Comparison of ENCODE assay signal across 8 mouse cellular contexts in genomic region chr11:116131349-116132170, GRCm38 (mm10). TPM values are rescaled to one million over a fixed set of nuclear protein-coding genes. Genes with fewer than 3 reads are reported as not detected.
DNase-seq lines count a peak whose midpoint lies in the region; ATAC-seq and TF ChIP-seq lines count a peak whose summit lies in the region.

No protein-coding gene starts in this region.

- H3K79me2 ChIP-seq in C2C12 (ENCODE audit: control insufficient read depth, insufficient read depth): peaks cover 33% of the 10 kb centered on the region

- H3ac ChIP-seq in C2C12 (ENCODE audit: control insufficient read depth, insufficient read length, low read depth): peak overlapping the region; percentile 14

- peak overlapping the region; percentile 76 for H3K4me2 ChIP-seq in forebrain, embryonic 16.5 days (ENCODE audit: low read length)
- H3K4me2 ChIP-seq in liver, embryonic 16.5 days (ENCODE audit: low read depth, low read length): peak overlapping the region; percentile 84

- TF ChIP-seq CTCF in C2C12 (IDR thresholded peaks at IDR 0.05; ENCODE audit: control insufficient read depth, insufficient read depth, insufficient read length): no peak

- peaks cover 9% of the 10 kb centered on the region for H3K79me3 ChIP-seq in C2C12 (ENCODE audit: low read depth)

- H3K9me3 ChIP-seq in erythroblast, embryonic 14.5 days (ENCODE audit: control insufficient read depth, low read length): no peaks in the 10 kb centered on the region
- H3K9me3 ChIP-seq in forebrain, embryonic 16.5 days (ENCODE audit: control insufficient read depth, low read length): no peaks in the 10 kb centered on the region
- no peaks in the 10 kb centered on the region for H3K9me3 ChIP-seq in liver, embryonic 16.5 days (replicated peaks; ENCODE audit: control insufficient read depth, low read length)

- WGBS in forebrain, embryonic 16.5 days: 83% methylated on average over 15 of the region's 15 CpGs
- 75% methylated on average over 15 of the region's 15 CpGs for WGBS in liver, embryonic 16.5 days (ENCODE audit: insufficient replicate concordance)

- intact Hi-C loops in gastrocnemius, postnatal 36 days (cut with DNase I): no loop called here

- peaks cover 55% of the 10 kb centered on the region for H3K4me1 ChIP-seq in erythroblast, embryonic 14.5 days (ENCODE audit: control insufficient read depth)
- peaks cover 23% of the 10 kb centered on the region for H3K4me1 ChIP-seq in forebrain, embryonic 16.5 days (replicated peaks; ENCODE audit: control insufficient read depth, insufficient read depth, low read length)
- H3K4me1 ChIP-seq in liver, embryonic 16.5 days (ENCODE audit: control insufficient read depth, low read depth, low read length): peaks cover 37% of the 10 kb centered on the region

- H3K4me3 ChIP-seq in erythroblast, embryonic 14.5 days (replicated peaks): peak overlapping the region; percentile 71
- H3K4me3 ChIP-seq in C2C12 (ENCODE audit: insufficient read depth, poor library complexity, severe bottlenecking): no peak overlapping the region
- peak overlapping the region; percentile 61 for H3K4me3 ChIP-seq in forebrain, embryonic 16.5 days (replicated peaks; ENCODE audit: low read length)
- peak overlapping the region; percentile 68 for H3K4me3 ChIP-seq in liver, embryonic 16.5 days (ENCODE audit: low read depth, low read length)

- ATAC-seq in erythroblast, adult 5-6 weeks (replicated peaks; ENCODE audit: low FRiP score, poor library complexity, severe bottlenecking): no peak
- no peak for ATAC-seq in forebrain, embryonic 16.5 days
- ATAC-seq in liver, embryonic 16.5 days (ENCODE audit: low read depth): no peak

- no peak overlapping the region for H3K9ac ChIP-seq in forebrain, embryonic 16.5 days (replicated peaks; ENCODE audit: low read depth, low read length)
- H3K9ac ChIP-seq in liver, embryonic 16.5 days (ENCODE audit: low read depth, low read length): peak overlapping the region; percentile 77

- H3K36me3 ChIP-seq in erythroblast, embryonic 14.5 days (ENCODE audit: control insufficient read depth): peaks cover 49% of the 10 kb centered on the region
- peaks cover 50% of the 10 kb centered on the region for H3K36me3 ChIP-seq in C2C12 (ENCODE audit: control insufficient read depth, insufficient read depth)
- H3K36me3 ChIP-seq in forebrain, embryonic 16.5 days (ENCODE audit: control insufficient read depth, insufficient read depth): no peaks in the 10 kb centered on the region; the same call in 1 of the 2 replicates
- no peaks in the 10 kb centered on the region for H3K36me3 ChIP-seq in liver, embryonic 16.5 days (ENCODE audit: control insufficient read depth, insufficient read depth)

- DNase-seq in gastrocnemius, postnatal 36 days: no peak
- DNase-seq in gastrocnemius, adult 8-10 months (ENCODE audit: low spot score in 2 of 2): no peak
- no peak for DNase-seq in frontal cortex, postnatal 14 days (ENCODE audit: low spot score in 2 of 2)

- H3K27me3 ChIP-seq in erythroblast, embryonic 14.5 days (ENCODE audit: control insufficient read depth): peaks cover 14% of the 10 kb centered on the region
- H3K27me3 ChIP-seq in C2C12 (ENCODE audit: control insufficient read depth, insufficient read depth, insufficient read length): no peaks in the 10 kb centered on the region
- H3K27me3 ChIP-seq in forebrain, embryonic 16.5 days (replicated peaks; ENCODE audit: control insufficient read depth, insufficient read depth, low read length): no peaks in the 10 kb centered on the region
- H3K27me3 ChIP-seq in liver, embryonic 16.5 days (ENCODE audit: control insufficient read depth, insufficient read depth, low read depth, low read length): no peaks in the 10 kb centered on the region

- H3K27ac ChIP-seq in forebrain, embryonic 16.5 days (ENCODE audit: low read length): no peak overlapping the region; the same call in 1 of the 2 replicates
- H3K27ac ChIP-seq in liver, embryonic 16.5 days (ENCODE audit: low read length): peak overlapping the region; percentile 76

TF ChIP-seq in C2C12, 6 proteins besides CTCF, POLR2A, EP300 and RAD21:
- no peak for TF ChIP-seq CEBPB (IDR thresholded peaks at IDR 0.05; ENCODE audit: low read depth)
- no peak for TF ChIP-seq MYOG (IDR thresholded peaks at IDR 0.05; ENCODE audit: control insufficient read depth, extremely low read depth, insufficient read length)
- TF ChIP-seq MYOD1 (IDR thresholded peaks at IDR 0.05; ENCODE audit: control insufficient read depth, insufficient read length, low read depth): no peak
- no peak for TF ChIP-seq USF1 (IDR thresholded peaks at IDR 0.05; ENCODE audit: low read depth)
- TF ChIP-seq MAX (IDR thresholded peaks at IDR 0.05): no peak
- TF ChIP-seq FOSL1 (IDR thresholded peaks at IDR 0.05; ENCODE audit: insufficient read depth, low read length, poor library complexity, severe bottlenecking): no peak

RNA-seq across cellular contexts. Expression of gene Trim65, which starts 0.6 kb away (rescaled TPM):
- polyA plus RNA-seq in erythroblast, embryonic 14.5 days (2012): 0.04 and 0.08 TPM in 2 replicates
- total RNA-seq in erythroblast, adult 5-6 weeks (2015; ENCODE audit: low replicate concordance): 0.38 and 2.3 TPM in 2 replicates
- total RNA-seq in erythroblast, adult 5-6 weeks (2017; ENCODE audit: low replicate concordance): 0.28 and 3.3 TPM in 2 replicates
- 2.7 TPM for polyA plus RNA-seq in C2C12 (2012; fragmentation: generic; extraction: Trizol)
- polyA plus RNA-seq in forebrain, embryonic 16.5 days (2015; fragmentation: Nextera tagmentation; extraction: Ambion mirVana): 2.0 TPM in 2 replicates
- 1.2 and 1.5 TPM in 2 replicates for polyA plus RNA-seq in liver, embryonic 16.5 days (2015; fragmentation: Nextera tagmentation; extraction: Ambion mirVana)
- total RNA-seq in gastrocnemius, postnatal 36 days (2021): 1 to 10 TPM; 4.1 to 4.8 TPM
- 1 to 10 TPM; 3.4 to 4.5 (median 4.0) TPM for total RNA-seq in gastrocnemius, adult 8-10 months (2022)

RNA-seq across cellular contexts. Expression of gene Trim47, which starts 4.5 kb away (rescaled TPM):
- 0.10 and 0.17 TPM in 2 replicates for polyA plus RNA-seq in erythroblast, embryonic 14.5 days (2012)
- 1.0 and 2.5 TPM in 2 replicates for total RNA-seq in erythroblast, adult 5-6 weeks (2015; ENCODE audit: low replicate concordance)
- total RNA-seq in erythroblast, adult 5-6 weeks (2017; ENCODE audit: low replicate concordance): 1.3 TPM in 1 of 2 replicates, not detected in the other
- polyA plus RNA-seq in C2C12 (2012; fragmentation: generic; extraction: Trizol): 95.4 TPM
- 6.6 and 8.7 TPM in 2 replicates for polyA plus RNA-seq in forebrain, embryonic 16.5 days (2015; fragmentation: Nextera tagmentation; extraction: Ambion mirVana)
- polyA plus RNA-seq in liver, embryonic 16.5 days (2015; fragmentation: Nextera tagmentation; extraction: Ambion mirVana): 5.1 and 6.2 TPM in 2 replicates
- 1 to 10 TPM; 9.1 to 9.3 TPM for total RNA-seq in gastrocnemius, postnatal 36 days (2021)
- 1 to 10 TPM; 5.7 to 7.6 (median 6.3) TPM for total RNA-seq in gastrocnemius, adult 8-10 months (2022)

RNA-seq across cellular contexts. Expression of gene Mrpl38, which starts 7.1 kb away (rescaled TPM):
- polyA plus RNA-seq in erythroblast, embryonic 14.5 days (2012): 7.7 and 8.4 TPM in 2 replicates
- total RNA-seq in erythroblast, adult 5-6 weeks (2015; ENCODE audit: low replicate concordance): 10.0 and 19.8 TPM in 2 replicates
- 5.2 and 6.7 TPM in 2 replicates for total RNA-seq in erythroblast, adult 5-6 weeks (2017; ENCODE audit: low replicate concordance)
- polyA plus RNA-seq in C2C12 (2012; fragmentation: generic; extraction: Trizol): 121 TPM
- 65.3 and 75.2 TPM in 2 replicates for polyA plus RNA-seq in forebrain, embryonic 16.5 days (2015; fragmentation: Nextera tagmentation; extraction: Ambion mirVana)
- polyA plus RNA-seq in liver, embryonic 16.5 days (2015; fragmentation: Nextera tagmentation; extraction: Ambion mirVana): 44.4 and 44.7 TPM in 2 replicates
- 10 to 100 TPM; 49.4 to 49.9 TPM for total RNA-seq in gastrocnemius, postnatal 36 days (2021)
- 10 to 100 TPM; 46.4 to 51.6 (median 50.3) TPM for total RNA-seq in gastrocnemius, adult 8-10 months (2022)

RNA-seq across cellular contexts. Expression of gene Fbf1, which starts 36.4 kb away (rescaled TPM):
- polyA plus RNA-seq in erythroblast, embryonic 14.5 days (2012): 1.1 and 1.3 TPM in 2 replicates
- total RNA-seq in erythroblast, adult 5-6 weeks (2015; ENCODE audit: low replicate concordance): 6.1 and 14.6 TPM in 2 replicates
- total RNA-seq in erythroblast, adult 5-6 weeks (2017; ENCODE audit: low replicate concordance): 6.0 and 6.7 TPM in 2 replicates
- polyA plus RNA-seq in C2C12 (2012; fragmentation: generic; extraction: Trizol): 46.9 TPM
- polyA plus RNA-seq in forebrain, embryonic 16.5 days (2015; fragmentation: Nextera tagmentation; extraction: Ambion mirVana): 77.4 and 87.4 TPM in 2 replicates
- 5.7 and 6.6 TPM in 2 replicates for polyA plus RNA-seq in liver, embryonic 16.5 days (2015; fragmentation: Nextera tagmentation; extraction: Ambion mirVana)
- total RNA-seq in gastrocnemius, postnatal 36 days (2021): 1 to 10 TPM; 9.3 to 9.8 TPM
- total RNA-seq in gastrocnemius, adult 8-10 months (2022): 10 to 100 TPM in 2 of 4 experiments, 1 to 10 TPM in 2; 8.3 to 12.8 (median 10.0) TPM

RNA-seq across cellular contexts. Expression of gene Wbp2, which starts 44.8 kb away (rescaled TPM):
- 142 and 153 TPM in 2 replicates for polyA plus RNA-seq in erythroblast, embryonic 14.5 days (2012)
- total RNA-seq in erythroblast, adult 5-6 weeks (2015; ENCODE audit: low replicate concordance): 105 and 125 TPM in 2 replicates
- 58.0 and 68.8 TPM in 2 replicates for total RNA-seq in erythroblast, adult 5-6 weeks (2017; ENCODE audit: low replicate concordance)
- 87.6 TPM for polyA plus RNA-seq in C2C12 (2012; fragmentation: generic; extraction: Trizol)
- polyA plus RNA-seq in forebrain, embryonic 16.5 days (2015; fragmentation: Nextera tagmentation; extraction: Ambion mirVana): 162 and 163 TPM in 2 replicates
- 85.2 and 110 TPM in 2 replicates for polyA plus RNA-seq in liver, embryonic 16.5 days (2015; fragmentation: Nextera tagmentation; extraction: Ambion mirVana)
- 10 to 100 TPM; 70.1 to 71.0 TPM for total RNA-seq in gastrocnemius, postnatal 36 days (2021)
- total RNA-seq in gastrocnemius, adult 8-10 months (2022): 10 to 100 TPM; 78.6 to 91.0 (median 90.1) TPM
